Mouse (Mus musculus): ENCODE results near the gene Nubpl. TPM values are rescaled to one million over a fixed set of nuclear protein-coding genes. Genes with fewer than 3 reads are reported as not detected.

The Nubpl gene
- polyA plus RNA-seq, 2 experiments = 4.9 to 11.6 TPM

DNA sequence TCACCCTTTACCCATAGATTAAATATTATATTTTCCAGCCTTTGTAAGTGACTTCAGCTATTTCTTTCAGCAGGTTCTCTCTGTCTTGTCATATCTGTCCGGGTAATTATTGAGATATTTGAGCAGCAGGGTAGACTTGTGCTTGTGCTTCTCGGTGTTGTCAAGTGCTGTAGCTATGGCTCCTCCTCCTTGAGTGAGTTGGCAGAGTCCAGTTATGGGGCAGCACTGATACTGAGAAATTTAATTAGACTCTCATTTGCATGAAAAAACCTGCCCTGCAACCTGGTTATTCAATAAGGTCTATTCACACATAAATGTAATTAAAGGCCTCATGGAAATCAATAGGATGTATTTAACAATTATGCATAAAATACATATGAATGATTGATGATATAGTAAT is 145.2 kb downstream of the Nubpl start:
- Histone ChIP-seq H3K36me3 (ENCODE audit: control insufficient read depth, insufficient read depth, low read length) (no peaks in the 10 kb centered on the region), H3K27ac (replicated peaks; ENCODE audit: low read depth, low read length) (no peak overlapping the region), H3K27me3 (ENCODE audit: control insufficient read depth, insufficient read depth, low read length) (no peaks in the 10 kb centered on the region), H3K4me3 (replicated peaks; ENCODE audit: low read length) (no peak overlapping the region), H3K4me2 (replicated peaks; ENCODE audit: low read depth, low read length, severe bottlenecking) (no peak overlapping the region), H3K9ac (ENCODE audit: low read depth, low read length, severe bottlenecking) (no peak overlapping the region), H3K4me1 (ENCODE audit: control insufficient read depth, insufficient read depth, low read length) (no peaks in the 10 kb centered on the region), H3K9me3 (ENCODE audit: control insufficient read depth, low read length) (no peaks in the 10 kb centered on the region)
- TF ChIP-seq POLR2A (IDR thresholded peaks at IDR 0.05; ENCODE audit: borderline replicate concordance, extremely low read depth, insufficient read depth, insufficient read length) = no peak
- 88% methylated on average over 2 of the region's 2 CpGs for WGBS
- ATAC-seq (ENCODE audit: low FRiP score, low read depth) (no peak), DNase-seq (ENCODE audit: low spot score) (no peak)

DNA sequence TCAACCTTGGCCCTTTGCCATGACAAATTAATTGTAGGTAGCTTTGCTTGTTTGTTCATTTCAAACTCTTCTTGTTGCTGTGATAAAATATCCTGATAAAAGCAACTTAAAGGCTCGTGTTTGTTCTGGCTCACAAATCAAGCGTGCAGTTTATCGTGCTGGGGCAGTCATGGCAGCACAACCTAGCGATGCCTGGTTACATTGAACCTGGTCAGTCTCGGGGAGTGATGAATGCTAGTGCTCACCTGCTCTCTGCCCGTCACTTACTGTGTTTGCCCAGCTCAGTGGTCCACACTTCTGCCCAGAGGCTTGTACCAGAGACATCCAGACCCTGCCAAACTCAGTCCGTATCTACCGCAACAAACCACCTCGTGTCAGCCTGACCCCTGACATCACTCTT is 149.9 kb downstream of the Nubpl start:
- H3K27me3 ChIP-seq (ENCODE audit: control insufficient read depth, insufficient read depth, low read length) = no peaks in the 10 kb centered on the region
- WGBS = 83% methylated on average over 9 of the region's 9 CpGs
- no peaks in the 10 kb centered on the region for H3K36me3 ChIP-seq (ENCODE audit: control insufficient read depth, insufficient read depth, low read length)
- no peak for TF ChIP-seq POLR2A (IDR thresholded peaks at IDR 0.05; ENCODE audit: borderline replicate concordance, extremely low read depth, insufficient read depth, insufficient read length)
- H3K9ac ChIP-seq (ENCODE audit: low read depth, low read length, severe bottlenecking) = no peak overlapping the region
- DNase-seq (ENCODE audit: low spot score) (no peak), ATAC-seq (ENCODE audit: low FRiP score, low read depth) (no peak)
- no peak overlapping the region for H3K27ac ChIP-seq (replicated peaks; ENCODE audit: low read depth, low read length)
- H3K9me3 ChIP-seq (ENCODE audit: control insufficient read depth, low read length) = no peaks in the 10 kb centered on the region
- no peak overlapping the region for H3K4me2 ChIP-seq (replicated peaks; ENCODE audit: low read depth, low read length, severe bottlenecking)
- H3K4me3 ChIP-seq (replicated peaks; ENCODE audit: low read length) = no peak overlapping the region
- no peaks in the 10 kb centered on the region for H3K4me1 ChIP-seq (ENCODE audit: control insufficient read depth, insufficient read depth, low read length)

DNA sequence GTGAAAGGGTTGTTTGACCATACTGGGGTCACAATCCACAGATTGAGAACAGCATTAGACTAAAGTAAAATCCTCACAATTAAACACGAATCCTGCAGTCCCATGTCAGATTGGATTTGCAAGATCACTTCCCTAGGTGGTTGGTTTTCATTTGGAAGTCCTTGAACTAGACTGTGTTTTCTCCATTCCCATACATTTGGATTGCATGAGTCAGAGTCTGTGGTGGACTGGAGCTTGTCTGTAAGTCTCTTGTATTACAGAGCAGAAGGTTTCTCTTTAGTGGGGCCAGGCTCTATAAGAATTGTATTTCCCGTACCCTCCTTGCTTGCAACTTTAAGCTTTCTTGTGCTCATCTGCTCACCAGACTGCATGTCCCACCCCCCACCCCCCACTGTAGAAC is 151.0 kb downstream of the Nubpl start:
- no peak overlapping the region for H3K9ac ChIP-seq (ENCODE audit: low read depth, low read length, severe bottlenecking)
- TF ChIP-seq POLR2A (IDR thresholded peaks at IDR 0.05; ENCODE audit: borderline replicate concordance, extremely low read depth, insufficient read depth, insufficient read length) = no peak
- H3K27ac ChIP-seq (replicated peaks; ENCODE audit: low read depth, low read length) = no peak overlapping the region
- ATAC-seq (ENCODE audit: low FRiP score, low read depth) (no peak), DNase-seq (ENCODE audit: low spot score) (no peak)
- no peak overlapping the region for H3K4me3 ChIP-seq (replicated peaks; ENCODE audit: low read length)
- no peaks in the 10 kb centered on the region for H3K27me3 ChIP-seq (ENCODE audit: control insufficient read depth, insufficient read depth, low read length)
- WGBS = 73% methylated on average over 2 of the region's 2 CpGs
- H3K36me3 ChIP-seq (ENCODE audit: control insufficient read depth, insufficient read depth, low read length) = no peaks in the 10 kb centered on the region
- H3K9me3 ChIP-seq (ENCODE audit: control insufficient read depth, low read length) = no peaks in the 10 kb centered on the region
- H3K4me2 ChIP-seq (replicated peaks; ENCODE audit: low read depth, low read length, severe bottlenecking) = no peak overlapping the region
- no peaks in the 10 kb centered on the region for H3K4me1 ChIP-seq (ENCODE audit: control insufficient read depth, insufficient read depth, low read length)

DNA sequence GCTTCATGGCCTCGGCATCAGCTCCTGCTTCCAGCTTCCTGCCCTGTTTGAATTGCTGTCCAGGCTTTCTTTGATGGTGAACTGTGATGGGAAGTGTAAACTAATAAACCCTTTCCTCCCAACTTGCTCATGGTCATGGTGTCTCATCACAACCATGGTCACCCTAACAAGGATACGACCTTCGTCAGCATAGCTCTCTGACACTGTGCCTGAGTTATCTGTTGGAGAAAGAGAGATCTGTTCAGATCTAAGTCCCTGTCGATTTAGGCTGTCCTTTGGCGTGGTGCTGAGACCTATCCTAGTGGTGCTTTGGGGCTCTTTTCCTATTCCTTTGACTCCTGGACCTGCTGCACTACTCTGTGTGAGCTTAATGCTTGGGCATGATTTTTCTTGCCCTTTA is 156.6 kb downstream of the Nubpl start:
- H3K4me2 ChIP-seq (replicated peaks; ENCODE audit: low read depth, low read length, severe bottlenecking) = no peak overlapping the region
- no peak for TF ChIP-seq POLR2A (IDR thresholded peaks at IDR 0.05; ENCODE audit: borderline replicate concordance, extremely low read depth, insufficient read depth, insufficient read length)
- 77% methylated on average over 5 of the region's 5 CpGs for WGBS
- H3K27me3 ChIP-seq (ENCODE audit: control insufficient read depth, insufficient read depth, low read length) = no peaks in the 10 kb centered on the region
- no peaks in the 10 kb centered on the region for H3K4me1 ChIP-seq (ENCODE audit: control insufficient read depth, insufficient read depth, low read length)
- no peak overlapping the region for H3K4me3 ChIP-seq (replicated peaks; ENCODE audit: low read length)
- no peak overlapping the region for H3K9ac ChIP-seq (ENCODE audit: low read depth, low read length, severe bottlenecking)
- no peaks in the 10 kb centered on the region for H3K36me3 ChIP-seq (ENCODE audit: control insufficient read depth, insufficient read depth, low read length)
- ATAC-seq (ENCODE audit: low FRiP score, low read depth) (no peak), DNase-seq (ENCODE audit: low spot score) (no peak)
- H3K9me3 ChIP-seq (ENCODE audit: control insufficient read depth, low read length) = no peaks in the 10 kb centered on the region
- no peak overlapping the region for H3K27ac ChIP-seq (replicated peaks; ENCODE audit: low read depth, low read length)

DNA sequence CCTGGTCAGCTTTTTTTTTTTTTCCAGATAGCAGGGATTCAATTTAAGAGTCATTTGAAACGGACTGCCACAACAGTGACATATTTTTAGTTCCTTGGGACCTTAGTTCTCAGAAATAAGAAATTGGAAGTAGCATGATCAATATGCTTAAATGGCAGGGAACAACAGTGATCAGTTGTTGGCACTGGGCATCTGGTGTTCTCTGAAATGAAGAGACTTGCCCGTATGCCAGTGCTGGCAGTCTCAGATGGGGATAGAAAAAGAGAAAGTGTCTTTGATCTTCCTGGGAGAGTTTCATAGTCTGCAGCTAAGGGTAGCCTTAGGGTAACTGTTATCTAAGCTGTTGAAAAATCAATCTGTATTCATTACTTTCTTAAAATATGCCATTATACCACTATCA is 170.6 kb downstream of the Nubpl start:
- no peaks in the 10 kb centered on the region for H3K36me3 ChIP-seq (ENCODE audit: control insufficient read depth, insufficient read depth, low read length)
- H3K27me3 ChIP-seq (ENCODE audit: control insufficient read depth, insufficient read depth, low read length) = no peaks in the 10 kb centered on the region
- no peaks in the 10 kb centered on the region for H3K4me1 ChIP-seq (ENCODE audit: control insufficient read depth, insufficient read depth, low read length)
- H3K27ac ChIP-seq (replicated peaks; ENCODE audit: low read depth, low read length) = no peak overlapping the region
- no peak overlapping the region for H3K4me3 ChIP-seq (replicated peaks; ENCODE audit: low read length)
- 77% methylated on average over 2 of the region's 2 CpGs for WGBS
- no peaks in the 10 kb centered on the region for H3K9me3 ChIP-seq (ENCODE audit: control insufficient read depth, low read length)
- no peak overlapping the region for H3K4me2 ChIP-seq (replicated peaks; ENCODE audit: low read depth, low read length, severe bottlenecking)
- no peak overlapping the region for H3K9ac ChIP-seq (ENCODE audit: low read depth, low read length, severe bottlenecking)
- ATAC-seq (ENCODE audit: low FRiP score, low read depth) = no peak
- DNase-seq (ENCODE audit: low spot score) = no peak
- no peak for TF ChIP-seq POLR2A (IDR thresholded peaks at IDR 0.05; ENCODE audit: borderline replicate concordance, extremely low read depth, insufficient read depth, insufficient read length)

DNA sequence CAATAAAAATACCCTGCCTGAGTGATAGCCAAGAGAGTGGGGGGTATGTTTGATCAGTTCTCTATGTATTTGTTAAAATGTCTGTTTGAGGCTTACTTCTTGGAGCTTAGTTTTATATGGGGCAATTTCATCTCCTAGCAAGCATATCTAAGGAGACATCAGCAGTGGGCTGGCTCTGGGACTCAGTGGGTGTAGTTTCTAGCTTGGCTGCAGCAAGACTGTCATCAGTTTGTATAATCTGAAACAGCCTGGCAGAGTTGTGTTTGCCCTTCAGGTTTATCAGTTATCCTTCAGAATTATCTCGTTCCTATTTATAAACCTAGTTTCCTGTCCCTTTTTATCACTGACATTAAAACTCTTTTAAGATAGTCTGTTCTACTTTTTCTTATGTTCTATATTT is 175.3 kb downstream of the Nubpl start:
- H3K4me3 ChIP-seq (replicated peaks; ENCODE audit: low read length) = no peak overlapping the region
- DNase-seq (ENCODE audit: low spot score) (no peak), ATAC-seq (ENCODE audit: low FRiP score, low read depth) (no peak)
- no peaks in the 10 kb centered on the region for H3K4me1 ChIP-seq (ENCODE audit: control insufficient read depth, insufficient read depth, low read length)
- H3K27ac ChIP-seq (replicated peaks; ENCODE audit: low read depth, low read length) = no peak overlapping the region
- H3K9me3 ChIP-seq (ENCODE audit: control insufficient read depth, low read length) = no peaks in the 10 kb centered on the region
- TF ChIP-seq POLR2A (IDR thresholded peaks at IDR 0.05; ENCODE audit: borderline replicate concordance, extremely low read depth, insufficient read depth, insufficient read length) = no peak
- H3K27me3 ChIP-seq (ENCODE audit: control insufficient read depth, insufficient read depth, low read length) = no peaks in the 10 kb centered on the region
- no peak overlapping the region for H3K4me2 ChIP-seq (replicated peaks; ENCODE audit: low read depth, low read length, severe bottlenecking)
- WGBS = 80% methylated on average over 1 of the region's 1 CpGs
- H3K9ac ChIP-seq (ENCODE audit: low read depth, low read length, severe bottlenecking) = no peak overlapping the region
- H3K36me3 ChIP-seq (ENCODE audit: control insufficient read depth, insufficient read depth, low read length) = no peaks in the 10 kb centered on the region
